Mouse (Mus musculus) lung, embryonic 15.5 days (tissue): Measurements from ENCODE around the gene Epb42. TPM values are rescaled to one million over a fixed set of nuclear protein-coding genes. Genes with fewer than 3 reads are reported as not detected.
"Not testable (repeated sequence)": the region's sequence is repeated elsewhere in the genome, so short reads cannot be mapped to it uniquely, and the experiment has no call there.

Experiments used
- ATAC-seq: fragments of 200-750 bp; cut with Nextera tagmentation; 2 replicates; pipeline ENCODE4 v1.8.0; 2017; ENCODE audit warnings: moderate number of reproducible peaks, borderline replicate concordance; ENCODE audit not compliant: low FRiP score, low TSS enrichment; ENCODE audit errors: extremely low read depth
- H3K27ac ChIP-seq: fragments of 300-500 bp; sonication (generic); 2 replicates; pipeline ENCODE4 v1.5.1; 2015; ENCODE audit warnings: moderate library complexity, mild to moderate bottlenecking, inconsistent platforms
- H3K27me3 ChIP-seq: fragments of 300-500 bp; sonication (generic); 2 replicates; pipeline ENCODE4 v1.6.1; 2015; ENCODE audit warnings: inconsistent platforms
- H3K36me3 ChIP-seq: fragments of 300-500 bp; sonication (generic); 2 replicates; pipeline ENCODE4 v1.6.1; 2015; ENCODE audit warnings: inconsistent platforms
- H3K4me1 ChIP-seq: fragments of 300-500 bp; sonication (generic); 2 replicates; pipeline ENCODE4 v1.6.1; 2015; ENCODE audit warnings: inconsistent platforms
- H3K4me2 ChIP-seq: fragments of 300-500 bp; sonication (generic); 2 replicates; pipeline ENCODE4 v1.6.1; 2015; ENCODE audit warnings: inconsistent platforms, mild to moderate bottlenecking, moderate library complexity
- H3K4me3 ChIP-seq: fragments of 300-500 bp; sonication (generic); 2 replicates; pipeline ENCODE4 v1.5.1; 2015; ENCODE audit warnings: mild to moderate bottlenecking, inconsistent platforms
- H3K9ac ChIP-seq: fragments of 300-500 bp; sonication (generic); 2 replicates; pipeline ENCODE4 v1.6.1; 2015; ENCODE audit warnings: inconsistent platforms
- H3K9me3 ChIP-seq: fragments of 300-500 bp; sonication (generic); 2 replicates; pipeline ENCODE4 v1.6.1; 2016; ENCODE audit warnings: inconsistent platforms
- WGBS: fragments of 180-500 bp; shearing (Covaris S2); methylation state at CpG from one replicate; pipeline ENCODE4 v1.1.7; 2015; 5-methylcytosine and 5-hydroxymethylcytosine counted together
- polyA plus RNA-seq: library from polyadenylated mRNA; unstranded; fragments of >200 nt; fragmentation: Nextera tagmentation; extraction: Ambion mirVana; gene quantifications from 2 replicates; pipeline ENCODE4 v1.2.1, GENCODE M21; 2015

Epb42 gene
- polyA plus RNA-seq, 1 experiment from 2014 or later, result 1.1 TPM

- Histone ChIP-seq H3K27ac (no peak overlapping the region), H3K4me3 (no peak overlapping the region), H3K9ac (no peak overlapping the region), H3K9me3 (no peaks in the 10 kb centered on the region), H3K27me3 (no peaks in the 10 kb centered on the region), H3K4me1 (no peaks in the 10 kb centered on the region), H3K36me3 (no peaks in the 10 kb centered on the region), H3K4me2 (no peak overlapping the region)
- WGBS, result 71% methylated on average over 4 of the region's 4 CpGs
- no peak for ATAC-seq
These were observed 8.8 kb upstream of the Epb42 start for GRCm38 (mm10) chr2:121045653-121046052.

- no peaks in the 10 kb centered on the region for H3K9me3 ChIP-seq
- no peak overlapping the region for H3K27ac ChIP-seq
- H3K9ac ChIP-seq, result no peak overlapping the region
- no peak overlapping the region for H3K4me3 ChIP-seq
- WGBS, result 32% methylated on average over 5 of the region's 5 CpGs
- H3K36me3 ChIP-seq, result no peaks in the 10 kb centered on the region
- H3K27me3 ChIP-seq, result no peaks in the 10 kb centered on the region
- H3K4me2 ChIP-seq, result no peak overlapping the region
- ATAC-seq, result no peak
- no peaks in the 10 kb centered on the region for H3K4me1 ChIP-seq
These were observed 4.2 kb upstream of the Epb42 start for GRCm38 (mm10) chr2:121041098-121041497.

GRCm38 (mm10) chr2:121039382-121039781, 2.5 kb upstream of the Epb42 start:
- Histone ChIP-seq H3K4me3 (no peak overlapping the region), H3K27me3 (no peaks in the 10 kb centered on the region), H3K27ac (no peak overlapping the region), H3K36me3 (no peaks in the 10 kb centered on the region), H3K4me2 (no peak overlapping the region), H3K9ac (no peak overlapping the region), H3K9me3 (no peaks in the 10 kb centered on the region), H3K4me1 (no peaks in the 10 kb centered on the region)
- 83% methylated on average over 1 of the region's 1 CpGs for WGBS
- no peak for ATAC-seq

- not testable (repeated sequence) for H3K9me3 ChIP-seq, H3K36me3 ChIP-seq, ATAC-seq, H3K4me1 ChIP-seq, H3K27me3 ChIP-seq, H3K4me2 ChIP-seq, H3K4me3 ChIP-seq, H3K27ac ChIP-seq, H3K9ac ChIP-seq
- WGBS, result 96% methylated on average over 1 of the region's 1 CpGs
These were observed 2.0 kb upstream of the Epb42 start for GRCm38 (mm10) chr2:121038851-121039250.

GRCm38 (mm10) chr2:121022918-121023317, 14.0 kb downstream of the Epb42 start:
- no peaks in the 10 kb centered on the region for H3K4me1 ChIP-seq
- no peak for ATAC-seq
- no peak overlapping the region for H3K9ac ChIP-seq
- H3K4me2 ChIP-seq, result no peak overlapping the region
- H3K27ac ChIP-seq, result no peak overlapping the region
- 43% methylated on average over 5 of the region's 5 CpGs for WGBS
- no peak overlapping the region for H3K4me3 ChIP-seq
- H3K9me3 ChIP-seq, result no peaks in the 10 kb centered on the region
- no peaks in the 10 kb centered on the region for H3K27me3 ChIP-seq
- peaks cover under 1% of the 10 kb centered on the region for H3K36me3 ChIP-seq

GRCm38 (mm10) chr2:121017151-121017550, 19.7 kb downstream of the Epb42 start:
- ATAC-seq, result no peak
- no peak overlapping the region for H3K4me3 ChIP-seq
- no peaks in the 10 kb centered on the region for H3K27me3 ChIP-seq
- peaks cover 15% of the 10 kb centered on the region for H3K36me3 ChIP-seq
- 89% methylated on average over 1 of the region's 1 CpGs for WGBS
- no peaks in the 10 kb centered on the region for H3K9me3 ChIP-seq
- H3K9ac ChIP-seq, result no peak overlapping the region
- H3K4me2 ChIP-seq, result no peak overlapping the region
- no peak overlapping the region for H3K27ac ChIP-seq
- no peaks in the 10 kb centered on the region for H3K4me1 ChIP-seq

- no peak for ATAC-seq
- Histone ChIP-seq H3K27me3 (no peaks in the 10 kb centered on the region), H3K27ac (no peak overlapping the region), H3K4me1 (no peaks in the 10 kb centered on the region), H3K9ac (no peak overlapping the region), H3K9me3 (no peaks in the 10 kb centered on the region), H3K4me3 (no peak overlapping the region), H3K4me2 (no peak overlapping the region), H3K36me3 (peaks cover 15% of the 10 kb centered on the region)
- whole genome bisulfite sequencing, result 81% methylated on average over 9 of the region's 9 CpGs
These were observed 20.6 kb downstream of the Epb42 start for GRCm38 (mm10) chr2:121016226-121016625.

- Histone ChIP-seq H3K4me1 (no peaks in the 10 kb centered on the region), H3K36me3 (peaks cover 15% of the 10 kb centered on the region), H3K27me3 (no peaks in the 10 kb centered on the region), H3K4me2 (no peak overlapping the region), H3K4me3 (no peak overlapping the region), H3K9me3 (no peaks in the 10 kb centered on the region), H3K9ac (no peak overlapping the region), H3K27ac (no peak overlapping the region)
- WGBS, result 70% methylated on average over 2 of the region's 2 CpGs
- ATAC-seq, result no peak
These were observed 21.4 kb downstream of the Epb42 start for GRCm38 (mm10) chr2:121015507-121015906.

- H3K4me2 ChIP-seq, result no peak overlapping the region
- no peak overlapping the region for H3K27ac ChIP-seq
- no peak overlapping the region for H3K4me3 ChIP-seq
- H3K27me3 ChIP-seq, result no peaks in the 10 kb centered on the region
- WGBS, result 87% methylated on average over 9 of the region's 9 CpGs
- H3K36me3 ChIP-seq, result peaks cover 12% of the 10 kb centered on the region
- peaks cover 10% of the 10 kb centered on the region; the same call in 1 of the 2 replicates for H3K4me1 ChIP-seq
- H3K9me3 ChIP-seq, result no peaks in the 10 kb centered on the region
- no peak overlapping the region for H3K9ac ChIP-seq
- no peak for ATAC-seq
These were observed 24.2 kb downstream of the Epb42 start for GRCm38 (mm10) chr2:121012676-121013075.

- Histone ChIP-seq H3K9me3 (no peaks in the 10 kb centered on the region), H3K27ac (no peak overlapping the region), H3K27me3 (no peaks in the 10 kb centered on the region), H3K4me2 (peak overlapping the region; percentile 78), H3K4me1 (peaks cover 10% of the 10 kb centered on the region; the same call in 1 of the 2 replicates), H3K36me3 (no peaks in the 10 kb centered on the region), H3K4me3 (peak overlapping the region; percentile 70), H3K9ac (peak overlapping the region; percentile 61; the same call in 1 of the 2 replicates)
- no peak for ATAC-seq
- 24% methylated on average over 5 of the region's 5 CpGs for WGBS
These were observed 27.7 kb downstream of the Epb42 start for GRCm38 (mm10) chr2:121009071-121009677.

- Histone ChIP-seq H3K27me3 (no peaks in the 10 kb centered on the region), H3K9ac (peak overlapping the region; percentile 61), H3K27ac (no peak overlapping the region), H3K4me1 (peaks cover 10% of the 10 kb centered on the region; the same call in 1 of the 2 replicates), H3K36me3 (no peaks in the 10 kb centered on the region), H3K4me3 (peak overlapping the region; percentile 70), H3K9me3 (no peaks in the 10 kb centered on the region), H3K4me2 (peak overlapping the region; percentile 78)
- 2% methylated on average over 12 of the region's 12 CpGs for WGBS
- ATAC-seq, result no peak
These were observed 28.2 kb downstream of the Epb42 start for GRCm38 (mm10) chr2:121008664-121009007.

- 1% methylated on average over 34 of the region's 34 CpGs for WGBS
These were observed 28.8 kb downstream of the Epb42 start, which contains the start of gene Ccndbp1 for GRCm38 (mm10) chr2:121007925-121008663. Gene Ccndbp1, plus strand, starts transcription at chr2:121008403.

More at GRCm38 (mm10) chr2:121007925-121008663, 28.8 kb downstream of the Epb42 start, which contains the start of gene Ccndbp1:
- H3K9ac ChIP-seq, result peak within 1 kb of the TSS; percentile 61
- H3K4me3 ChIP-seq, result peak within 1 kb of the TSS; percentile 70
- H3K27ac ChIP-seq, result no peak within 1 kb of the TSS
- H3K9me3 ChIP-seq, result no peaks in the 10 kb centered on the region
- no peaks in the 10 kb centered on the region for H3K36me3 ChIP-seq
- H3K27me3 ChIP-seq, result no peaks in the 10 kb centered on the region
- peak within 1 kb of the TSS; percentile 78 for H3K4me2 ChIP-seq
- H3K4me1 ChIP-seq, result peaks cover 10% of the 10 kb centered on the region; the same call in 1 of the 2 replicates
- peak; percentile 97 for ATAC-seq
